Mouse (Mus musculus): ENCODE measurements around the gene Pick1. TPM values are rescaled to one million over a fixed set of nuclear protein-coding genes. Genes with fewer than 3 reads are reported as not detected.
A peak's percentile ranks its signal among the peaks of the same experiment; 100 is the strongest.

Gene Pick1
- polyA plus RNA-seq (2012; rRNA removed): 29.8 and 31.4 TPM in 2 replicates

- Histone ChIP-seq H3K36me3 (ENCODE audit: control insufficient read depth, insufficient read depth, low read length) (no peaks in the 10 kb centered on the region; the same call in 1 of the 2 replicates), H3K27ac (ENCODE audit: insufficient read depth, low read depth, low read length) (peak within 1 kb of the TSS; percentile 98), H3K27me3 (replicated peaks; ENCODE audit: control insufficient read depth, insufficient read depth, low read length) (no peaks in the 10 kb centered on the region), H3K4me3 (ENCODE audit: insufficient read depth, low read depth, low read length) (peak within 1 kb of the TSS; percentile 94), H3K4me1 (ENCODE audit: control insufficient read depth, insufficient read depth, low read length) (peaks cover 3% of the 10 kb centered on the region; the same call in 1 of the 2 replicates)
- peak; percentile 95 for DNase-seq
- under 1% methylated on average over 51 of the region's 51 CpGs for WGBS
- TF ChIP-seq CTCF (conservative IDR thresholded peaks at IDR 0.05; ENCODE audit: insufficient read depth, insufficient read length, low read depth, low read length) (0 out of 2 replicates have a peak, but pooled peaks have one; percentile 1), POLR2A (IDR thresholded peaks at IDR 0.05; ENCODE audit: low read depth, low read length) (peak; percentile 15)
Measured at GRCm38 (mm10) chr15:79229058-79229821, at the start of gene Pick1, which contains the start of gene Gm49486. Gene Pick1 (plus strand): TSS chr15:79229173. Gene Gm49486 (plus strand): TSS chr15:79229391.

- no peak for TF ChIP-seq POLR2A (IDR thresholded peaks at IDR 0.05; ENCODE audit: low read depth, low read length)
- no peak for DNase-seq
- H3K36me3 ChIP-seq (ENCODE audit: control insufficient read depth, insufficient read depth, low read length): no peaks in the 10 kb centered on the region
- H3K4me3 ChIP-seq (ENCODE audit: insufficient read depth, low read depth, low read length): no peak overlapping the region
- no peaks in the 10 kb centered on the region for H3K27me3 ChIP-seq (replicated peaks; ENCODE audit: control insufficient read depth, insufficient read depth, low read length)
- 78% methylated on average over 10 of the region's 10 CpGs for WGBS
- no peaks in the 10 kb centered on the region for H3K4me1 ChIP-seq (ENCODE audit: control insufficient read depth, insufficient read depth, low read length)
- H3K27ac ChIP-seq (ENCODE audit: insufficient read depth, low read depth, low read length): no peak overlapping the region
Measured at GRCm38 (mm10) chr15:79185213-79185612, 43.8 kb upstream of the Pick1 start.

- Histone ChIP-seq H3K4me1 (ENCODE audit: control insufficient read depth, insufficient read depth, low read length) (no peaks in the 10 kb centered on the region), H3K27me3 (replicated peaks; ENCODE audit: control insufficient read depth, insufficient read depth, low read length) (no peaks in the 10 kb centered on the region), H3K4me3 (ENCODE audit: insufficient read depth, low read depth, low read length) (no peak overlapping the region), H3K27ac (ENCODE audit: insufficient read depth, low read depth, low read length) (no peak overlapping the region), H3K36me3 (ENCODE audit: control insufficient read depth, insufficient read depth, low read length) (no peaks in the 10 kb centered on the region)
- TF ChIP-seq POLR2A (IDR thresholded peaks at IDR 0.05; ENCODE audit: low read depth, low read length): no peak
- TF ChIP-seq CTCF (conservative IDR thresholded peaks at IDR 0.05; ENCODE audit: insufficient read depth, insufficient read length, low read depth, low read length): no peak
- WGBS: 95% methylated on average over 8 of the region's 8 CpGs
- no peak for DNase-seq
Measured at GRCm38 (mm10) chr15:79187819-79188218, 41.2 kb upstream of the Pick1 start.

- no peaks in the 10 kb centered on the region for H3K4me1 ChIP-seq (ENCODE audit: control insufficient read depth, insufficient read depth, low read length)
- WGBS: 97% methylated on average over 2 of the region's 2 CpGs
- TF ChIP-seq CTCF (conservative IDR thresholded peaks at IDR 0.05; ENCODE audit: insufficient read depth, insufficient read length, low read depth, low read length) (no peak), POLR2A (IDR thresholded peaks at IDR 0.05; ENCODE audit: low read depth, low read length) (no peak)
- H3K27me3 ChIP-seq (replicated peaks; ENCODE audit: control insufficient read depth, insufficient read depth, low read length): no peaks in the 10 kb centered on the region
- no peak for DNase-seq
- H3K36me3 ChIP-seq (ENCODE audit: control insufficient read depth, insufficient read depth, low read length): no peaks in the 10 kb centered on the region
- H3K27ac ChIP-seq (ENCODE audit: insufficient read depth, low read depth, low read length): no peak overlapping the region
- H3K4me3 ChIP-seq (ENCODE audit: insufficient read depth, low read depth, low read length): no peak overlapping the region
Measured at GRCm38 (mm10) chr15:79191426-79191825, 37.5 kb upstream of the Pick1 start.

GRCm38 (mm10) chr15:79192450-79192849, 36.5 kb upstream of the Pick1 start:
- Histone ChIP-seq H3K36me3 (ENCODE audit: control insufficient read depth, insufficient read depth, low read length) (no peaks in the 10 kb centered on the region), H3K27ac (ENCODE audit: insufficient read depth, low read depth, low read length) (no peak overlapping the region)
- TF ChIP-seq POLR2A (IDR thresholded peaks at IDR 0.05; ENCODE audit: low read depth, low read length) (no peak), CTCF (conservative IDR thresholded peaks at IDR 0.05; ENCODE audit: insufficient read depth, insufficient read length, low read depth, low read length) (no peak)

GRCm38 (mm10) chr15:79192885-79193845, 35.8 kb upstream of the Pick1 start:
- H3K27ac ChIP-seq (ENCODE audit: insufficient read depth, low read depth, low read length): no peak overlapping the region
- no peaks in the 10 kb centered on the region for H3K36me3 ChIP-seq (ENCODE audit: control insufficient read depth, insufficient read depth, low read length)
- H3K4me3 ChIP-seq (ENCODE audit: insufficient read depth, low read depth, low read length): no peak overlapping the region
- H3K27me3 ChIP-seq (replicated peaks; ENCODE audit: control insufficient read depth, insufficient read depth, low read length): no peaks in the 10 kb centered on the region
- TF ChIP-seq CTCF (conservative IDR thresholded peaks at IDR 0.05; ENCODE audit: insufficient read depth, insufficient read length, low read depth, low read length) (no peak), POLR2A (IDR thresholded peaks at IDR 0.05; ENCODE audit: low read depth, low read length) (no peak)
- DNase-seq: no peak
- H3K4me1 ChIP-seq (ENCODE audit: control insufficient read depth, insufficient read depth, low read length): no peaks in the 10 kb centered on the region
- WGBS: 44% methylated on average over 27 of the region's 27 CpGs

More at GRCm38 (mm10) chr15:79192450-79192849, 36.5 kb upstream of the Pick1 start:
- no peaks in the 10 kb centered on the region for H3K27me3 ChIP-seq (replicated peaks; ENCODE audit: control insufficient read depth, insufficient read depth, low read length)
- no peaks in the 10 kb centered on the region for H3K4me1 ChIP-seq (ENCODE audit: control insufficient read depth, insufficient read depth, low read length)
- 82% methylated on average over 6 of the region's 6 CpGs for WGBS
- DNase-seq: no peak
- no peak overlapping the region for H3K4me3 ChIP-seq (ENCODE audit: insufficient read depth, low read depth, low read length)

All from kidney, adult 2 months (tissue).